In genomic region chr19:33761287-33762086, GRCm38 (mm10) we compare ENCODE assay signal across 8 mouse cellular contexts. TPM values are rescaled to one million over a fixed set of nuclear protein-coding genes. Genes with fewer than 3 reads are reported as not detected.
DNase-seq lines count a peak whose midpoint lies in the region; ATAC-seq and TF ChIP-seq lines count a peak whose summit lies in the region.
"Not testable (repeated sequence)": the region's sequence is repeated elsewhere in the genome, so short reads cannot be mapped to it uniquely, and the experiment has no call there.

Gene Lipo3, minus strand, starts transcription at chr19:33761951.

- peak; percentile 20 for DNase-seq in cerebellum, adult 9-10 months
- DNase-seq in heart, postnatal 4 days, result peak; percentile 49
- DNase-seq in layer of hippocampus, adult 11-12 months (ENCODE audit: low spot score), result peak; percentile 10
- peak; percentile 55 for DNase-seq in testis, postnatal 10 days (ENCODE audit: low spot score)

- not testable (repeated sequence) for H3K36me3 ChIP-seq in E14TG2a.4 (ENCODE audit: insufficient read depth, low read length); liver, embryonic 16.5 days (ENCODE audit: control insufficient read depth, insufficient read depth); neural tube, embryonic 12.5 days

- ATAC-seq in frontal cortex, adult (ENCODE audit: low TSS enrichment), result peak; percentile 92
- ATAC-seq in liver, embryonic 16.5 days (ENCODE audit: low read depth), result peak; percentile 48
- ATAC-seq in neural tube, embryonic 12.5 days (ENCODE audit: low FRiP score, low read depth), result peak; percentile 99

- not testable (repeated sequence) for H3K9ac ChIP-seq in liver, embryonic 16.5 days (ENCODE audit: low read depth, low read length); neural tube, embryonic 12.5 days

- not testable (repeated sequence) for H3K9me3 ChIP-seq in E14TG2a.4 (ENCODE audit: low read length); liver, embryonic 16.5 days (replicated peaks; ENCODE audit: control insufficient read depth, low read length); neural tube, embryonic 12.5 days

- not testable (repeated sequence) for H3K27me3 ChIP-seq in E14TG2a.4 (ENCODE audit: insufficient read depth, low read length); liver, embryonic 16.5 days (ENCODE audit: control insufficient read depth, insufficient read depth, low read depth, low read length); neural tube, embryonic 12.5 days (replicated peaks)

- peak within 1 kb of the TSS; percentile 68 for H3K4me3 ChIP-seq in E14TG2a.4 (replicated peaks; ENCODE audit: low read length)
- H3K4me3 ChIP-seq in liver, embryonic 16.5 days (ENCODE audit: low read depth, low read length); neural tube, embryonic 12.5 days: not testable (repeated sequence)

- WGBS in liver, embryonic 16.5 days (ENCODE audit: insufficient replicate concordance), result 35% methylated on average over 11 of the region's 41 CpGs
- 41% methylated on average over 15 of the region's 41 CpGs for WGBS in neural tube, embryonic 12.5 days

- H3K27ac ChIP-seq in liver, embryonic 16.5 days (ENCODE audit: low read length); neural tube, embryonic 12.5 days: not testable (repeated sequence)

- not testable (repeated sequence) for H3K4me1 ChIP-seq in E14TG2a.4 (replicated peaks; ENCODE audit: low read depth, low read length); liver, embryonic 16.5 days (ENCODE audit: control insufficient read depth, low read depth, low read length); neural tube, embryonic 12.5 days

- not testable (repeated sequence) for TF ChIP-seq CTCF in E14TG2a.4 (conservative IDR thresholded peaks at IDR 0.05; ENCODE audit: low read length)

- H3K4me2 ChIP-seq in liver, embryonic 16.5 days (ENCODE audit: low read depth, low read length), result not testable (repeated sequence)
- H3K4me2 ChIP-seq in neural tube, embryonic 12.5 days (replicated peaks), result peak within 1 kb of the TSS; percentile 41

RNA-seq across cellular contexts. Expression of gene Lipo3, which starts in this region (rescaled TPM):
- 10 to 100 TPM; 11.5 to 11.9 TPM for total RNA-seq in heart, postnatal 4 days (2021)
- polyA plus RNA-seq in liver, embryonic 16.5 days (2015; fragmentation: Nextera tagmentation; extraction: Ambion mirVana), result 2.9 and 3.3 TPM in 2 replicates
- 13.1 and 15.8 TPM in 2 replicates for polyA plus RNA-seq in neural tube, embryonic 12.5 days (2016; fragmentation: Nextera tagmentation; extraction: Ambion mirVana)

Comparison
In these comparisons a context has a peak if more than half of its experiments do, and no peak if none do; other contexts are left out.
1. ATAC-seq: peak in every context shown above with its lines; median percentile 99 in neural tube, embryonic 12.5 days; 92 in frontal cortex, adult; 48 in liver, embryonic 16.5 days.